Mouse (Mus musculus) kidney, embryonic 14.5 days (tissue): ENCODE results near the gene Nme4. TPM values are rescaled to one million over a fixed set of nuclear protein-coding genes. Genes with fewer than 3 reads are reported as not detected.

Experiments
- ATAC-seq: fragments of 200-750 bp; cut with Nextera tagmentation; 2 replicates; pipeline ENCODE4 v1.8.0; 2017; ENCODE audit warnings: moderate number of reproducible peaks, mild to moderate bottlenecking, moderate TSS enrichment, moderate library complexity; ENCODE audit not compliant: low FRiP score, low TSS enrichment
- H3K27ac ChIP-seq: fragments of 300-500 bp; sonication (generic); 2 replicates; pipeline ENCODE4 v1.5.1; 2014; ENCODE audit warnings: low read depth, mild to moderate bottlenecking, low read length, moderate library complexity, mixed read lengths
- H3K27me3 ChIP-seq: fragments of 300-500 bp; sonication (generic); 2 replicates; pipeline ENCODE4 v1.6.1; 2014; ENCODE audit warnings: mild to moderate bottlenecking, low read length; ENCODE audit not compliant: control insufficient read depth, insufficient read depth
- H3K36me3 ChIP-seq: fragments of 300-500 bp; sonication (generic); 2 replicates; pipeline ENCODE4 v1.6.1; 2014; ENCODE audit warnings: low read length, mixed read lengths; ENCODE audit not compliant: control insufficient read depth, insufficient read depth
- H3K4me1 ChIP-seq: fragments of 300-500 bp; sonication (generic); 2 replicates; pipeline ENCODE4 v1.6.1; 2014; ENCODE audit warnings: low read length, mixed read lengths; ENCODE audit not compliant: control insufficient read depth, insufficient read depth
- H3K4me2 ChIP-seq: fragments of 300-500 bp; sonication (generic); replicated peaks from 2 replicates; pipeline ENCODE4 v1.6.1; 2014; ENCODE audit warnings: low read depth, mild to moderate bottlenecking, low read length
- H3K4me3 ChIP-seq: fragments of 300-500 bp; sonication (generic); 2 replicates; pipeline ENCODE4 v1.5.1; 2014; ENCODE audit warnings: mild to moderate bottlenecking, low read length
- H3K9ac ChIP-seq: fragments of 300-500 bp; sonication (generic); 2 replicates; pipeline ENCODE4 v1.6.1; 2014; ENCODE audit warnings: low read depth, mild to moderate bottlenecking, low read length, moderate library complexity
- H3K9me3 ChIP-seq: fragments of 300-500 bp; sonication (generic); 2 replicates; pipeline ENCODE4 v1.6.1; 2016; ENCODE audit warnings: low read length; ENCODE audit not compliant: control insufficient read depth
- WGBS: fragments of 180-500 bp; shearing (Covaris S2); extraction: QIAGEN DNeasy Blood & Tissue Kit; methylation state at CpG from one replicate; pipeline ENCODE4 v1.1.7; 2014; 5-methylcytosine and 5-hydroxymethylcytosine counted together
- polyA plus RNA-seq: library from polyadenylated mRNA; unstranded; fragments of >200 nt; fragmentation: Nextera tagmentation; extraction: Ambion mirVana; gene quantifications from 2 replicates; pipeline ENCODE4 v1.2.1, GENCODE M21; 2014

Gene Nme4
- polyA plus RNA-seq, 1 experiment from 2014 or later, result 107 TPM

DNA sequence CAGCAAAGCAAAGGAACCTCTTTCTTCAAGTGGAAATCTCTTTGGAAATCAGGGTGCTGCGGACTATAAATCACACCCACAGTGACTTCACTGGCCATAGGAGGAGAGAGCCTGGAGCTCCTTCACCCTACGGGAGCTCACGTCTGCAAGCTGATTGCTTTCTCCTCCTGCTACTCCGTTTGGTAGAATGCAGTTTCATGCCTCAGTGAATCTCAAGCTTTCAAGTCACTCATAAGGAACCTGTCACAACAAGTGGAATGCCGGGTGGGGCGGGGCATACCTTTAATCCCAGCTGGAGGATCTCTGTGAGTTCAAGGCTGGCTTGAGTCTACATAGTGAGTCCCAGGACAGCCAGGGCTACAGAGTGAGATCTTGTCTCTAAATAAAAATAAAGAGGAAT is 40.2 kb downstream of the Nme4 start:
- ATAC-seq, result peak; percentile 47; the same call in 1 of the 2 replicates
- H3K27ac ChIP-seq, result peak overlapping the region; percentile 81
- 23% methylated on average over 6 of the region's 6 CpGs for WGBS
- no peak overlapping the region for H3K4me3 ChIP-seq
- H3K4me1 ChIP-seq, result peaks cover 35% of the 10 kb centered on the region
- H3K27me3 ChIP-seq, result no peaks in the 10 kb centered on the region
- H3K9ac ChIP-seq, result no peak overlapping the region
- H3K9me3 ChIP-seq, result no peaks in the 10 kb centered on the region
- no peak overlapping the region for H3K4me2 ChIP-seq
- H3K36me3 ChIP-seq, result peaks cover 9% of the 10 kb centered on the region; the same call in 1 of the 2 replicates

DNA sequence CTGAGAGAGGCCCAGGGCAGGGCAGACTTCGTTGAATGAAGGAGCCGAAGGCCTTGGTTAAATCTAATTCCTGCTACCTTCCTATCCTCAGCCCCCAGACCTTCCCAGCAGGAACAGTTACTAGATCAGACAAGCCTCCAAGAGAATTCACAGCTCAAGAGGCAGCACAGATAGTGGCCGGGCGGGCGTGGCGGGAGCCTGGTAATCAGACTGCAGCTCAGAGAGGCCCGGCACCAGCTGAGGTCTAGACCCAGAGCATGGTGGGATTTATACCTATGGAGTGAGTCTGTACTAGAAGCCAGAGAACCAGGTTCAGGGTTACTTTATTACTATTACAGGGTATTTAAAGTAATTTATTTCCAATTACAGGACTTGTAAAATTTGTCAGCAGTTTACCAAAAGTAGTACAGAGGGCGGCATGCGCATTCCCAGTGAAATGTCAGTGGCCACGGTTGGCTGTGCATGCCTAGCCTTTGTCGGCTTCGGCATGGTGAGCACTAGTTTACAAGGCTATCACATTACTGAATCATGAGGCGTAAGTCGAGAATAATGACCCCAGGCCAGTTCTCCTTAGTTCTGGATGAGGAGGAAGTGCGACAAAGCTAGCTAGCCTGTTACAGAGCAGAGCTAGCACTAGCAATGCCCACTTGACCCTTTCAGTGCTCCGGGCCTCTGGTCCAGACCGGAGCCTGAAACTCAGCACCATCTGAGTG is 41.1 kb downstream of the Nme4 start:
- H3K27me3 ChIP-seq, result no peaks in the 10 kb centered on the region
- H3K4me1 ChIP-seq, result peaks cover 35% of the 10 kb centered on the region
- H3K4me3 ChIP-seq, result no peak overlapping the region
- WGBS, result 19% methylated on average over 17 of the region's 17 CpGs
- peak overlapping the region; percentile 81 for H3K27ac ChIP-seq
- ATAC-seq, result peak; percentile 81
- no peaks in the 10 kb centered on the region for H3K9me3 ChIP-seq
- no peak overlapping the region for H3K9ac ChIP-seq
- H3K36me3 ChIP-seq, result peaks cover 5% of the 10 kb centered on the region; the same call in 1 of the 2 replicates
- 0 out of 2 replicates have a peak overlapping the region, but pooled peaks have one; percentile 8 for H3K4me2 ChIP-seq

DNA sequence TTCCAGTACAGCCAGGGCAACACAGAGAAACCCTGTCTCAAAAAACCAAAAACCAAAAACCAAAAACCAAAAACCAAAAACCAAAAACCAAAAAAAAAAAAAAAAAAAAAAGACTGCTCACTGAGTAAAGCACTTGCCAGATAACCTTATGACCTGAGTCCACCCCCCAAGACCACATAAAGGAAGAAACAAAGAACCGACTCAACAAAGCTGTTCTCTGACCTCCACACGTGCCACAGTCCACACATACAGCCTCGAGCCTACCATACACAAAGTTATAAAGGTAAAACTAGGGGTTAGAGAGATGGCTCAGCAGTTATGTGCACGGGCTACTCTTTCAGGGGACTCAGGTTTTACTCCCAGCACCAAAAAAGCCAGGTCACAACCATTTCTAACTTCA is 42.7 kb downstream of the Nme4 start:
- H3K36me3 ChIP-seq, result no peaks in the 10 kb centered on the region
- H3K4me1 ChIP-seq, result peaks cover 34% of the 10 kb centered on the region
- H3K27me3 ChIP-seq, result no peaks in the 10 kb centered on the region
- H3K9me3 ChIP-seq, result no peaks in the 10 kb centered on the region
- no peak overlapping the region for H3K9ac ChIP-seq
- H3K27ac ChIP-seq, result no peak overlapping the region
- ATAC-seq, result no peak
- H3K4me3 ChIP-seq, result no peak overlapping the region
- 89% methylated on average over 4 of the region's 4 CpGs for WGBS
- no peak overlapping the region for H3K4me2 ChIP-seq

DNA sequence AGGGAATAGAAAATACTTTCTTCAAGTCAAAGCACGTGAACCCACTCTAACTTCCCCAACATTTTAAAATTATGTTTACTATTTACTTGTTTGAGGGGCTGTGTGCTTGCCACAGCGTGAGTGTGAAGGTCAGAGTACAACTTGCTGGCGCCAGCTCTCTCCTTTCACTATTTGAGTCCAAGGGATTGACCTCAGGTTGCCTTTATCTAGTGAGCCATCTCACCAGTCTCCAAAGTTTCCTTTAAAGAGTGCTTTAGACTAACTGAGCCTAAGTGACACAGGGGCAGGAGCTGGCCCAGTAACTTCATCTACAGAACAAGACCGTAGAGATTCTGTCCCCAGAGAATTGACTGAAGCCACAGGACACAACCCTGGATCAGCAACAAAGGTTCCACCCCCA is 43.3 kb downstream of the Nme4 start:
- H3K36me3 ChIP-seq, result no peaks in the 10 kb centered on the region
- no peak overlapping the region for H3K4me2 ChIP-seq
- H3K4me3 ChIP-seq, result no peak overlapping the region
- no peak for ATAC-seq
- no peaks in the 10 kb centered on the region for H3K9me3 ChIP-seq
- no peak overlapping the region for H3K27ac ChIP-seq
- H3K4me1 ChIP-seq, result peaks cover 29% of the 10 kb centered on the region
- WGBS, result 82% methylated on average over 4 of the region's 4 CpGs
- H3K9ac ChIP-seq, result no peak overlapping the region
- no peaks in the 10 kb centered on the region for H3K27me3 ChIP-seq

DNA sequence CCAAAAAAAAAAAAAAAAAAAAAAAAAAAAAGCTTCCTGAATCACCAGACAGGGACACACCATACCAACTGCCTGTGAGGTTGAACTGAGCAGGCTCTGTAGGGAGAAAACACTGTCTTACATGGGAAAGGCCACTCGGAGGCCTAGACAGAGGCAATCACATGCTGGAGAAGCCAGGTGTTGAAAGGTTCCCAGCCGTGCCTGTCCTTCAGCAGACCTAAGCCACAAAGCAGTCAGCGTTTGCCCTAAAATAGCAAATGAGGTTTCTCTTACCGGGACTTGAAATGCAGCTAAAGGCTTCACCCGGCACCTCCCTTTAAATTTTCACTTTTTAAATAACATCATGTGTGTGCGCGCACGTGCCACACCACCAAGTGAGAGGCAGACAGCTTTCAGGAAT is 47.3 kb downstream of the Nme4 start:
- no peak for ATAC-seq
- no peak overlapping the region for H3K9ac ChIP-seq
- H3K4me2 ChIP-seq, result no peak overlapping the region
- H3K36me3 ChIP-seq, result no peaks in the 10 kb centered on the region
- H3K9me3 ChIP-seq, result no peaks in the 10 kb centered on the region
- no peaks in the 10 kb centered on the region for H3K4me1 ChIP-seq
- no peaks in the 10 kb centered on the region for H3K27me3 ChIP-seq
- 92% methylated on average over 8 of the region's 8 CpGs for WGBS
- no peak overlapping the region for H3K27ac ChIP-seq
- no peak overlapping the region for H3K4me3 ChIP-seq

DNA sequence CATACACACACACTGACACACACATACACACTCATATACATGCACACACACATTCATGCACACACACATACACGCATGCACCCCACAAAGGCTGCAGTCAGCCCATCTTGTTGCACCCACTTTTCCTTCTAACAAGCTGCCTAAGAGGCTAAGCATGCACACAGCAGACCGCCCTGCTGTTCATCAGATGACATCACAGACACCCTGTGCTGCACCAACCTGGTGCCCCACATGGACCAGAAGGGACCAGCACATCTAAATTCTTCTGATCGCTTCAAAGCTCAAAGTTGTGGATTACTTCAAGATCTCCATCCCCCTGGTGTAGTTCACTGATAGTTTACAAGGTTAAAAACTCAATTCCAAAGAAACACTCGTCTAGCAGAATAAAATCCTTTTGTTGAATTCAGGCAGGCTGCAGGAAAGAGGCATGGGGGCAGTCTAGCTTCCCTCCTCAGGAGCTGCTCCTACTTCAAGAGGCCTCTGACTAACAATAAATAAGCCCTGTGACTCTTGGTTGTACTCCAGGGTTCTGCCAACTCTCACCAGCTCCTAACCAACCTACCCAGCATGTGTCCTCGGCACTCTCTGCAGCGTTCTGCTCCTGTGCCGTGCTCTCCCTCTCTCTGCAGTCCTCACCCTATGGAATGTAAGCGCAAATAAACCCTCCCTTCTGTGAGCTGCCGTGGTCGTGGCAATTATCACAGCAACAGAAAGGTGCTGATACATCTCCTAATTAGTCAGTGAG is 49.0 kb downstream of the Nme4 start:
- H3K4me3 ChIP-seq, result no peak overlapping the region
- no peak overlapping the region for H3K9ac ChIP-seq
- no peaks in the 10 kb centered on the region for H3K9me3 ChIP-seq
- no peak overlapping the region for H3K27ac ChIP-seq
- H3K4me1 ChIP-seq, result no peaks in the 10 kb centered on the region
- no peaks in the 10 kb centered on the region for H3K27me3 ChIP-seq
- 56% methylated on average over 10 of the region's 10 CpGs for WGBS
- no peak for ATAC-seq
- no peak overlapping the region for H3K4me2 ChIP-seq
- no peaks in the 10 kb centered on the region for H3K36me3 ChIP-seq

DNA sequence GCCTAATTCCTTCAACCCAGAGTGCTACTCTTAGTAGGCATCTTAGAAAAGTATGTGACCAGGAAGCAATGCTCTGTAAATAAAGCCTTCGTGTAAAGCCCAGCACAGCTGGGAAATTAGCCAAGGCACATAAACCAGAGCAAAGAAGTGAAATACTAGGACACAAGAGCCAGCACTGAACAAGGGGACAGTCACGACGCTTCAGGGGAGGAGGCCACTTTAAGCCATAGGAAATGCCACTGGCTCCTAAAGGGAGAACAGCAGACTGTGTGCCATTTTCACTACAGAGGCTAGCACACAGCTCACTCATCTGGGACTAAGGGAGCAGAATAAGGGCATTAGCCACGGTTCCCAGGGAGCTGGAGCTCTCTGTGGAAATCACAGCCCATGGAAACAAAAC is 50.1 kb downstream of the Nme4 start:
- WGBS, result 51% methylated on average over 4 of the region's 4 CpGs

DNA sequence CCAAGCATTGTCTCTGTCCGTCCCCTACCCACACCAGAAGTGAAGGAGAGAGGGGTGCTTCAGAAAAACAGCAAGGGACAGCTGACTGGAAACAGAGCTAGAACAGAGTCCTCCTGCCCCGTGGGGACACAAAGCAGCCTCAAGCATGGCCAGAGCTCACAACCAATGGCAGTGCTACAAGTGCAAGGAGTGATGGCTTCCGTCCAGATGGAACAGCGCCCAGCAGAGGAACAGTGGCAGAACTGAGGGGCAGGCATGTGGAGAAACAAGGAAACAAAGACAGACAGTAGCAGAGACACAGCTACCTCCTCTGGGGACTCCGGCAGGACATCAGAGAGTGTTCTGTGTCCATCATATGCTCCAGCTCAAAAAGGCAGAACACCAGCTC is 52.2 kb downstream of the Nme4 start:
- H3K9me3 ChIP-seq, result no peaks in the 10 kb centered on the region
- H3K27me3 ChIP-seq, result no peaks in the 10 kb centered on the region
- ATAC-seq, result no peak

More for the DNA sequence above, 50.1 kb downstream of the Nme4 start:
- Histone ChIP-seq H3K9ac (no peak overlapping the region), H3K9me3 (no peaks in the 10 kb centered on the region), H3K27ac (no peak overlapping the region), H3K36me3 (no peaks in the 10 kb centered on the region), H3K4me1 (no peaks in the 10 kb centered on the region), H3K4me3 (no peak overlapping the region), H3K4me2 (no peak overlapping the region), H3K27me3 (no peaks in the 10 kb centered on the region)
- ATAC-seq, result no peak

DNA sequence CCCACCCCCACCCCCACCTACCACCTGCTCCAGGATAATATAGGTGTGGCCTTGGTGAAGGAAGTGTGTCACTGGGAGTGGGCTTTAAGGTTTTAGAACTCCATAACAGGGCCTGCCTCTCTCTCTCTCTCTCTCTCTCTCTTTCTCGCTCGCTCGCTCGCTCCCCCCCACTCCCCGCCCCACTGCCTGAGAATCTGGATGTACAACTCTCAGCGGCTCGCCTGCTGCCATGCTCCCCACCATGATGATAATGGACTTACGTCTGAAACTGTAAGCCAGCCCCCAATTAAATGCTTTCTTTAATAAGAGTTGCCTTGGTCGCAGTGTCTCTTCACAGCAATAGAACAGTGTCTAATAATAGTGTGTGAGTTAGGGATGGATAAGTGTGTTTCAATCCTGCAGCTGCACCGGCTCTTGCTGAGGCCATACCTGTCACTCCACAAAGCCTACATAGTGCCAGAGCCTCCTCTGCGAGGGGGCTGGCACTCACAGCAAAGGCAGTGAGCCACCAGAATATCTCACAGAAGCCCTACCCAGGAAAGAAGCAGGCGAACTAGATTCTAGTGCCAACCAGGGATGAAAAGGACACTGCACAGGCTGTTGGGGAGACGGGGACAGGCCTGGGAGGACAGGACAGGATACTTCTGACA is 52.7 kb downstream of the Nme4 start:
- no peaks in the 10 kb centered on the region for H3K9me3 ChIP-seq
- H3K4me3 ChIP-seq, result no peak overlapping the region
- no peak overlapping the region for H3K9ac ChIP-seq
- no peak overlapping the region for H3K4me2 ChIP-seq
- no peaks in the 10 kb centered on the region for H3K36me3 ChIP-seq
- no peak overlapping the region for H3K27ac ChIP-seq
- 85% methylated on average over 13 of the region's 13 CpGs for WGBS
- no peaks in the 10 kb centered on the region for H3K4me1 ChIP-seq
- no peak for ATAC-seq
- H3K27me3 ChIP-seq, result no peaks in the 10 kb centered on the region

More for the DNA sequence above, 52.2 kb downstream of the Nme4 start:
- H3K36me3 ChIP-seq, result no peaks in the 10 kb centered on the region
- no peak overlapping the region for H3K4me2 ChIP-seq
- 78% methylated on average over 5 of the region's 5 CpGs for WGBS
- H3K4me3 ChIP-seq, result no peak overlapping the region
- no peaks in the 10 kb centered on the region for H3K4me1 ChIP-seq
- H3K9ac ChIP-seq, result no peak overlapping the region
- no peak overlapping the region for H3K27ac ChIP-seq
